Mouse (Mus musculus): Measurements from ENCODE around the gene Epb41.

DNA sequence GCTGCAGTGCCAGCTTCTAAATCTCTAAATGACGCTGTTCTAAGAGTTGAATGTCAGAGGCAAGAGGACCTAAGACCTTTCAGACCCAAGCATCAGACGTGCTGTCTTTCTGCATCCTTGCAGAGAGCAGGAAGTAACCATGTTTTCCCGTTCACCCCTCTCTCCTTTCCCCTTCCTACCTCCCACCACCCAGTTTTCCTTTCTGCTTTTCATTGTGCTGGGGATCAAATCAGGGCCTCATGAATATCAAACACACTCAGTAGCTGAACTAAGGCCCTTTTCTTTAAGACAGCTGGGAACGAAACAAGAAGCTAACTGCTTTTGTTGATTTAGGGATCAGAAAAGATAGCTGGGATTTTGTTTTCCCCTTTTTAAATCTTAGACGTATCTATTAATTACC lies 125.2 kb downstream of the Epb41 start:
- TF ChIP-seq CTCF (IDR thresholded peaks at IDR 0.05; ENCODE audit: low read depth, low read length) (no peak), POLR2A (IDR thresholded peaks at IDR 0.05; ENCODE audit: borderline replicate concordance, low read depth, low read length) (no peak)
